Mouse (Mus musculus) lung, embryonic 15.5 days (tissue): ENCODE measurements around the gene Arpc4. TPM values are rescaled to one million over a fixed set of nuclear protein-coding genes. Genes with fewer than 3 reads are reported as not detected.

Experiments
- ATAC-seq: fragments of 200-750 bp; cut with Nextera tagmentation; 2 replicates; pipeline ENCODE4 v1.8.0; 2017; ENCODE audit warnings: moderate number of reproducible peaks, borderline replicate concordance; ENCODE audit not compliant: low FRiP score, low TSS enrichment; ENCODE audit errors: extremely low read depth
- H3K27ac ChIP-seq: fragments of 300-500 bp; sonication (generic); 2 replicates; pipeline ENCODE4 v1.5.1; 2015; ENCODE audit warnings: moderate library complexity, mild to moderate bottlenecking, inconsistent platforms
- H3K27me3 ChIP-seq: fragments of 300-500 bp; sonication (generic); 2 replicates; pipeline ENCODE4 v1.6.1; 2015; ENCODE audit warnings: inconsistent platforms
- H3K36me3 ChIP-seq: fragments of 300-500 bp; sonication (generic); 2 replicates; pipeline ENCODE4 v1.6.1; 2015; ENCODE audit warnings: inconsistent platforms
- H3K4me1 ChIP-seq: fragments of 300-500 bp; sonication (generic); 2 replicates; pipeline ENCODE4 v1.6.1; 2015; ENCODE audit warnings: inconsistent platforms
- H3K4me2 ChIP-seq: fragments of 300-500 bp; sonication (generic); 2 replicates; pipeline ENCODE4 v1.6.1; 2015; ENCODE audit warnings: inconsistent platforms, mild to moderate bottlenecking, moderate library complexity
- H3K4me3 ChIP-seq: fragments of 300-500 bp; sonication (generic); 2 replicates; pipeline ENCODE4 v1.5.1; 2015; ENCODE audit warnings: mild to moderate bottlenecking, inconsistent platforms
- H3K9ac ChIP-seq: fragments of 300-500 bp; sonication (generic); 2 replicates; pipeline ENCODE4 v1.6.1; 2015; ENCODE audit warnings: inconsistent platforms
- H3K9me3 ChIP-seq: fragments of 300-500 bp; sonication (generic); 2 replicates; pipeline ENCODE4 v1.6.1; 2016; ENCODE audit warnings: inconsistent platforms
- WGBS: fragments of 180-500 bp; shearing (Covaris S2); methylation state at CpG from one replicate; pipeline ENCODE4 v1.1.7; 2015; 5-methylcytosine and 5-hydroxymethylcytosine counted together
- polyA plus RNA-seq: library from polyadenylated mRNA; unstranded; fragments of >200 nt; fragmentation: Nextera tagmentation; extraction: Ambion mirVana; gene quantifications from 2 replicates; pipeline ENCODE4 v1.2.1, GENCODE M21; 2015

Arpc4 gene
- polyA plus RNA-seq, 1 experiment from 2014 or later, result 412 TPM

- H3K4me1 ChIP-seq, result no peaks in the 10 kb centered on the region
- H3K27me3 ChIP-seq, result no peaks in the 10 kb centered on the region
- no peak overlapping the region for H3K9ac ChIP-seq
- no peak overlapping the region for H3K4me3 ChIP-seq
- no peak overlapping the region for H3K4me2 ChIP-seq
- no peak overlapping the region for H3K27ac ChIP-seq
- 0 out of 2 replicates have a peak, but pooled peaks cover 1% of the 10 kb centered on the region for H3K36me3 ChIP-seq
- WGBS, result 46% methylated on average over 1 of the region's 1 CpGs
- H3K9me3 ChIP-seq, result no peaks in the 10 kb centered on the region
- no peak for ATAC-seq
These were observed 32.1 kb downstream of the Arpc4 start for GRCm38 (mm10) chr6:113410001-113410400.

- Histone ChIP-seq H3K27me3 (no peaks in the 10 kb centered on the region), H3K4me3 (no peak overlapping the region), H3K4me1 (peaks cover 17% of the 10 kb centered on the region), H3K9ac (no peak overlapping the region), H3K4me2 (no peak overlapping the region), H3K27ac (no peak overlapping the region), H3K9me3 (no peaks in the 10 kb centered on the region), H3K36me3 (0 out of 2 replicates have a peak, but pooled peaks cover 4% of the 10 kb centered on the region)
- no peak for ATAC-seq
- 66% methylated on average over 5 of the region's 5 CpGs for WGBS
These were observed 38.5 kb downstream of the Arpc4 start for GRCm38 (mm10) chr6:113416416-113416815.

DNA sequence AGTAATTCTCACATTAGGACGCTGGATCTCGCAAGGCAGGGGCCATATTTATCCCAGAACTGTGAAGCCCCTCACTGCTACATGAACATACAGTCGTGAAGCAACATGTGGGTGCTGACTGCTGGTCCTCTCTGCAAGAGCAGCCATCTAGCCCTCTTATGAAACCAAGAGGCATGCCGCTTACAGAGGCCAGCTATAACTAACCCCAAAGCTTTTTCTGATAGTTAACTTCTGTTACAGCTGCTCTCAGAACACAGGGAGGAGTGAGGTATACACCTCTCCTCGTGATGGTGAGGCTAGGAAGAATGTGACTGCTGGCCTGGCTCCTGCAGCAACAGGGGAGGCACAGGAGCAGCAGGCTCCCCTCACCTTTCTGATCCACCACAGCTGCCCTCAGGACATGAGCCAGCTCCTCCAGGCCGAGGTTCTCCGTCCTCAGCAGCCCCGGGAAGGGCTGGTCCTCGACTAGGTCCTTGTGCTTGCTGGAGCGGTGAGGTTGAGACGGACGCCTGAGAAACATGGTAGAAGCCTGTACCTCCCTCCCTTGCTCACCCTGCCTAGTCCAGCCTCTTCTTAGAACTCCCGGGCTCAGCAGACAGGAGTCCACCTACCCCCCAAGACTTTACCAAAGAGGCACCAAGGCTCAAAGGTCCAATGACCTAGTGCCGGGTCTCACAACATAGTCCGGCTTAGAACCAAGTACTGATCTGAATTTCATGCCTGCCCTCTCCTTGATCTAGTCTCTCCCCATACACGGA is 40.7 kb downstream of the Arpc4 start:
- peaks cover 17% of the 10 kb centered on the region for H3K4me1 ChIP-seq
- 0 out of 2 replicates have a peak overlapping the region, but pooled peaks have one; percentile 1 for H3K27ac ChIP-seq
- WGBS, result 12% methylated on average over 16 of the region's 16 CpGs
- peak overlapping the region; percentile 74 for H3K9ac ChIP-seq
- 0 out of 2 replicates have a peak, but pooled peaks cover 4% of the 10 kb centered on the region for H3K36me3 ChIP-seq
- no peaks in the 10 kb centered on the region for H3K27me3 ChIP-seq
- ATAC-seq, result peak; percentile 56; the same call in 1 of the 2 replicates
- no peaks in the 10 kb centered on the region for H3K9me3 ChIP-seq
- H3K4me2 ChIP-seq, result peak overlapping the region; percentile 88
- peak overlapping the region; percentile 60 for H3K4me3 ChIP-seq

DNA sequence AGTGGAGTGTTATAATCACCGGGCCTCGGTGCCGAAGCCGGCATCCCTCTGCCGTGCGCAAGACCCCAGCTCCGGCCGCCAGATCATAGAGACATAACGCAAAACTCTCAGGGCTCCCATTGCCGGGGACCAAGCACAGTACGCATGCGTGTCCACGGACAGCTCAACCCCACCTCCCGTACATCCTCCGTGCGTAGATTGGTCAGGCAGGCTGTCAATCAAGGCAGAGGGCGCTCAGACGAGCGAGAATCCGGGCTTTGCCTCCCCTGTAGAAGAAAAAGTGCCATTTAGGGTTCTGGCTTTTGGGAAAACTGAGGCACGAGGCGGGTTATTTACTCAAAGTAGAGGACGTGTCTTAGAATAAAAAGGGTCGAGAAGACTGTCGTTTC is 41.3 kb downstream of the Arpc4 start, which contains the start of gene Rpusd3:
TSS of gene Rpusd3 (minus strand) at position 142 of the 389 bp plus-strand sequence.
- H3K27me3 ChIP-seq, result no peaks in the 10 kb centered on the region
- H3K4me2 ChIP-seq, result peak within 1 kb of the TSS; percentile 88
- WGBS, result under 1% methylated on average over 25 of the region's 25 CpGs
- H3K9ac ChIP-seq, result peak within 1 kb of the TSS; percentile 74
- H3K4me3 ChIP-seq, result peak within 1 kb of the TSS; percentile 60
- 0 out of 2 replicates have a peak, but pooled peaks cover 4% of the 10 kb centered on the region for H3K36me3 ChIP-seq
- H3K4me1 ChIP-seq, result peaks cover 17% of the 10 kb centered on the region
- H3K9me3 ChIP-seq, result no peaks in the 10 kb centered on the region
- peak; percentile 97 for ATAC-seq
- H3K27ac ChIP-seq, result 0 out of 2 replicates have a peak within 1 kb of the TSS, but pooled peaks have one; percentile 1

GRCm38 (mm10) chr6:113423000-113423399 is 45.1 kb downstream of the Arpc4 start:
- no peak for ATAC-seq
- WGBS, result 58% methylated on average over 4 of the region's 4 CpGs

DNA sequence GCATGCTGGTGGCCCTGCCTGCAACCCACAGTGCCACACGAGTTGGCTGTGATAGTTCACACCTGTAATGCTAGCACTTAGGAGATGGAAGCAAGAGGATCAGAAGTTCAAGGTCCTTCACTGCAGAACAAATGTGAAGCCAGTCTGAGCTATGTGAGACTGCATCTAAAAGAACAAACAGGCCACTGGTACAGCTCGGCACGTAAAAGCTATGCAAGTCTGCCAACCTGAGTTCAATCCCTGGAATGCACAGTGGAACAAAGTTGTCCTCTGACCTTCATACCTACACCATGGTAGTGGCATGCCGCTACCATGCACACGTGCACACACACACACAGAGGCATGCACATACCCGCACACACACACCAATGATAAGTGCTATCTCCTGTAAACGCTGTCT is 46.3 kb downstream of the Arpc4 start:
- no peak overlapping the region for H3K4me3 ChIP-seq
- peaks cover 5% of the 10 kb centered on the region; the same call in 1 of the 2 replicates for H3K4me1 ChIP-seq
- H3K27me3 ChIP-seq, result no peaks in the 10 kb centered on the region
- no peak for ATAC-seq
- H3K9ac ChIP-seq, result no peak overlapping the region
- no peak overlapping the region for H3K27ac ChIP-seq
- 69% methylated on average over 7 of the region's 7 CpGs for WGBS
- H3K9me3 ChIP-seq, result no peaks in the 10 kb centered on the region
- H3K36me3 ChIP-seq, result no peaks in the 10 kb centered on the region
- no peak overlapping the region for H3K4me2 ChIP-seq

More at GRCm38 (mm10) chr6:113423000-113423399, 45.1 kb downstream of the Arpc4 start:
- Histone ChIP-seq H3K36me3 (no peaks in the 10 kb centered on the region), H3K4me2 (no peak overlapping the region), H3K27ac (no peak overlapping the region), H3K9me3 (no peaks in the 10 kb centered on the region), H3K27me3 (no peaks in the 10 kb centered on the region), H3K4me3 (no peak overlapping the region), H3K9ac (no peak overlapping the region), H3K4me1 (peaks cover 12% of the 10 kb centered on the region)

DNA sequence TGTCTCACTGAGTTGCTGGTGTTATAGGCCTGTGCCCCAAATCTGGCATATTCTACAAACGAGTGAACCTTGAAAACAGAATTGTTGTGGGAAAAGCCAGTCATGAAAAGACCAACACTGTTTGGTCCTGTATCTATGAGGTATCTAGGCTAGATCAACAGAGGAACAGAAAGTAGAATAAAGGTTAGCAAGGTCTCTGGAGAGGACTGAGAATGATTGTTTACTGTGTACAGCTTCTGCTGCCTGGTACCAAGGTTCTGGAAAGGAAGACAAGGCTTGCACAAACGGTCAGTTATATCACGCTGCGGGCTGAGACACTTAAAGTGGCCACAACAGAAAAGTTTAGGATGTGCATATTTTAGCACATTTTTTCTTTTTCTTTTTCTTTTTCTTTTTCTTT is 48.8 kb downstream of the Arpc4 start:
- 90% methylated on average over 4 of the region's 4 CpGs for WGBS
- no peak overlapping the region for H3K4me2 ChIP-seq
- H3K27me3 ChIP-seq, result no peaks in the 10 kb centered on the region
- no peak overlapping the region for H3K4me3 ChIP-seq
- no peak for ATAC-seq
- no peaks in the 10 kb centered on the region for H3K36me3 ChIP-seq
- no peak overlapping the region for H3K27ac ChIP-seq
- H3K4me1 ChIP-seq, result no peaks in the 10 kb centered on the region
- H3K9ac ChIP-seq, result no peak overlapping the region
- no peaks in the 10 kb centered on the region for H3K9me3 ChIP-seq

- Histone ChIP-seq H3K4me1 (no peaks in the 10 kb centered on the region), H3K9me3 (no peaks in the 10 kb centered on the region), H3K36me3 (no peaks in the 10 kb centered on the region), H3K9ac (no peak overlapping the region), H3K27ac (no peak overlapping the region), H3K27me3 (no peaks in the 10 kb centered on the region), H3K4me2 (no peak overlapping the region), H3K4me3 (no peak overlapping the region)
- ATAC-seq, result no peak
- WGBS, result 59% methylated on average over 3 of the region's 3 CpGs
These were observed 49.5 kb downstream of the Arpc4 start for GRCm38 (mm10) chr6:113427397-113427796.

DNA sequence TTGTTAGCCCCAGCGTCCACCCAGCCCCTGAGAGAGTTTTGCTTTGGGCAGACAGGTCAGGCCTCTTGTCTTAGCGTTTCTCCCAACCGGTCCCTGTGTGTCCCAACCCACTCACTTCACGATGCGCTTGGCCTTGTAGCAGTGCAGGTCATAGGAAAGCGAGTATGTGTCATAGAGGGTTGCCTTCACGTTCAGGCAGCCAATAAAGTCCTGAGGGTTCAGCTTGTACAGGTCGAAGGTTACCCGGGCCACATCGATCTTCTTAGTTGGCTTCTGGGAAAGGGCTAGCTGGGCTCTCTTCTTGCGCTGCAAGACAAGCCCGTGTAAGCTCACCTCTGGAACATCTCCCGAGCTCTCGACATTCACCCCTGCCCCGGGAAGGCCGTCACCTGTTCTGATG is 50.1 kb downstream of the Arpc4 start:
- Histone ChIP-seq H3K4me3 (no peak overlapping the region), H3K27ac (no peak overlapping the region), H3K9ac (no peak overlapping the region), H3K27me3 (no peaks in the 10 kb centered on the region), H3K36me3 (no peaks in the 10 kb centered on the region), H3K4me1 (no peaks in the 10 kb centered on the region), H3K9me3 (no peaks in the 10 kb centered on the region), H3K4me2 (no peak overlapping the region)
- WGBS, result 83% methylated on average over 16 of the region's 16 CpGs
- peak; percentile 19; the same call in 1 of the 2 replicates for ATAC-seq

DNA sequence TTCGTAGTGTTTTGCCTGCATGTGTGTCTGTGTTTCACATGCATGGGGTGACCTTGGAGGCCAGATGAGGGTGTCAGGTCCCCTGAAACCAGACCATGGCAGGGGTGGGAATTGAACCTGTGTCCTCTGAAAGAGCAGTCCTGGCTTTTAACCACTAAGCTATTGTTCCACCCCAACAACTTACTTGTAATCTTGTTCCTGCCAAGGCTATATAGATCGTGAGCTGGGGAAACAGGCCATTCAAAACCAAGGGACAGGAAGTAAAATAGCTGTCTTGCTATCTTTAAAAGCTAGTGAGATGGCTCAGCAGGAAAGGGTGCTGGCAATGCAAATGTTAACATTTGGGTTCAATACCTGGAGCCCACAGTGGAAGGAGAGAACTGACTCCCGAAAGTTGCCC is 52.0 kb downstream of the Arpc4 start:
- 69% methylated on average over 3 of the region's 3 CpGs for WGBS
- ATAC-seq, result no peak
- Histone ChIP-seq H3K27ac (no peak overlapping the region), H3K4me3 (no peak overlapping the region), H3K4me1 (no peaks in the 10 kb centered on the region), H3K36me3 (no peaks in the 10 kb centered on the region), H3K9ac (no peak overlapping the region), H3K27me3 (no peaks in the 10 kb centered on the region), H3K9me3 (no peaks in the 10 kb centered on the region), H3K4me2 (no peak overlapping the region)

GRCm38 (mm10) chr6:113430846-113431245 is 52.9 kb downstream of the Arpc4 start:
- Histone ChIP-seq H3K4me2 (no peak overlapping the region), H3K9me3 (no peaks in the 10 kb centered on the region), H3K4me3 (no peak overlapping the region), H3K27me3 (no peaks in the 10 kb centered on the region), H3K36me3 (no peaks in the 10 kb centered on the region), H3K4me1 (no peaks in the 10 kb centered on the region), H3K9ac (no peak overlapping the region), H3K27ac (no peak overlapping the region)
- 58% methylated on average over 3 of the region's 3 CpGs for WGBS
- no peak for ATAC-seq

DNA sequence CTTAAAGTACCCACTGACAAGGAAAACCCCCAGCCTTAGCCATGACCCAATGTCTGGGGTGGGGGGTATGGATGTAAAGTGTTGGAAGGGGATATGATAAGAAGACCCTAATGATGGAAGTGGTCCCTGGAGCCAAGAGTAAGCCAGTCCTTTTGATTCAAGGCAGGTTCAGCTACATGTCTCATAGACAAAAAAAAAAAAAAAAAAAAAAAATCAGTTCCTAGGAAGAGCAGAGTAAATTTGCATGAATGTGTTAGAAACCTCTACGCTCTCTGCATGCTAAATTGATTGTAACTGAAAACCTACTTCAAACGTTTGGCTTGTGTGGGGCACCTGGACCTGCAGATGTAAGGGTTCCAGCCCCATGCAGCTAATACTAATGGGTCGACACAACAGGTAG is 53.9 kb downstream of the Arpc4 start:
- no peak overlapping the region for H3K4me2 ChIP-seq
- no peak overlapping the region for H3K9ac ChIP-seq
- no peak overlapping the region for H3K27ac ChIP-seq
- H3K36me3 ChIP-seq, result no peaks in the 10 kb centered on the region
- 56% methylated on average over 3 of the region's 3 CpGs for WGBS
- H3K4me3 ChIP-seq, result no peak overlapping the region
- no peaks in the 10 kb centered on the region for H3K9me3 ChIP-seq
- H3K4me1 ChIP-seq, result no peaks in the 10 kb centered on the region
- no peaks in the 10 kb centered on the region for H3K27me3 ChIP-seq
- ATAC-seq, result no peak
